Mouse (Mus musculus) myocyte (in vitro differentiated cells): ENCODE measurements at regions not wholly inside any gene's neighbourhood (a gene's known extent, or its start where the extent isn't known, plus 50 kb on each side); places are given as distances from the start of the nearest gene placed in this dataset.

Experiments used
- H3K27me3 ChIP-seq: one replicate; pipeline ENCODE4 v1.6.1; 2011; ENCODE audit not compliant: control insufficient read depth, insufficient read depth, insufficient read length
- H3K36me3 ChIP-seq: one replicate; pipeline ENCODE4 v1.6.1; 2011; ENCODE audit not compliant: control insufficient read depth, insufficient read depth
- H3K4me2 ChIP-seq: one replicate; pipeline ENCODE4 v1.6.1; 2011; ENCODE audit warnings: low read depth, control low read depth
- H3K4me3 ChIP-seq: one replicate; pipeline ENCODE4 v1.5.1; 2011; ENCODE audit warnings: mild to moderate bottlenecking, control low read depth, moderate library complexity
- H3K79me2 ChIP-seq: one replicate; pipeline ENCODE4 v1.6.1; 2011; ENCODE audit not compliant: control insufficient read depth, insufficient read depth
- H3ac ChIP-seq: one replicate; pipeline ENCODE4 v1.6.1; 2011; ENCODE audit not compliant: control insufficient read depth, insufficient read length
- CEBPB ChIP-seq: IDR thresholded peaks from 2 replicates; pipeline ENCODE4 v1.6.1; 2011; ENCODE audit warnings: mild to moderate bottlenecking, moderate library complexity; ENCODE audit not compliant: poor library complexity, insufficient read depth, severe bottlenecking
- E2F4 ChIP-seq: IDR thresholded peaks from one replicate; pipeline ENCODE4 v1.6.1; 2011; ENCODE audit warnings: mild to moderate bottlenecking, control low read depth, moderate library complexity; ENCODE audit not compliant: insufficient read depth
- MAX ChIP-seq: IDR thresholded peaks from one replicate; pipeline ENCODE4 v1.6.1; 2011; ENCODE audit warnings: low read depth, mild to moderate bottlenecking, control low read depth
- MYOD1 ChIP-seq, 3 experiments: IDR thresholded peaks; one replicate each; pipeline ENCODE4 v1.6.1; 2011; ENCODE audit warnings: control low read depth in 2 of 3, low read depth in 2 of 3, mild to moderate bottlenecking in 2 of 3, moderate library complexity in 1 of 3; ENCODE audit not compliant: insufficient read length in 2 of 3, control insufficient read depth in 1 of 3
- MYOG ChIP-seq, 3 experiments: IDR thresholded peaks; one replicate each; pipeline ENCODE4 v1.6.1; 2011; ENCODE audit warnings: control low read depth in 2 of 3, low read depth in 2 of 3, mild to moderate bottlenecking in 2 of 3; ENCODE audit not compliant: insufficient read length in 2 of 3, control insufficient read depth in 1 of 3, insufficient read depth in 1 of 3
- POLR2A ChIP-seq: IDR thresholded peaks from one replicate; pipeline ENCODE4 v1.6.1; 2011; ENCODE audit warnings: low read depth, mild to moderate bottlenecking, control low read depth, moderate library complexity; ENCODE audit not compliant: insufficient read length
- POLR2AphosphoS2 ChIP-seq: IDR thresholded peaks from one replicate; pipeline ENCODE4 v1.6.1; 2011; ENCODE audit warnings: low read depth, control low read depth; ENCODE audit not compliant: insufficient read length
- REST ChIP-seq: IDR thresholded peaks from one replicate; pipeline ENCODE4 v1.6.1; 2011; ENCODE audit warnings: mild to moderate bottlenecking, control low read depth, moderate library complexity; ENCODE audit not compliant: insufficient read depth, insufficient read length
- SRF ChIP-seq: IDR thresholded peaks from one replicate; pipeline ENCODE4 v1.6.1; 2011; ENCODE audit warnings: low read depth; ENCODE audit not compliant: control insufficient read depth, insufficient read length
- TCF12 ChIP-seq: IDR thresholded peaks from one replicate; pipeline ENCODE4 v1.6.1; 2011; ENCODE audit warnings: mild to moderate bottlenecking, control low read depth; ENCODE audit not compliant: poor library complexity, insufficient read depth, severe bottlenecking
- TCF3 ChIP-seq: IDR thresholded peaks from one replicate; pipeline ENCODE4 v1.6.1; 2011; ENCODE audit warnings: low read depth, control low read depth; ENCODE audit not compliant: insufficient read length
- USF1 ChIP-seq: IDR thresholded peaks from one replicate; pipeline ENCODE4 v1.6.1; 2011; ENCODE audit warnings: low read depth, mild to moderate bottlenecking, control low read depth, moderate library complexity

- no peaks in the 10 kb centered on the region for H3K36me3 ChIP-seq
- no peak overlapping the region for H3K4me3 ChIP-seq
- no peaks in the 10 kb centered on the region for H3K27me3 ChIP-seq
- H3K79me2 ChIP-seq = no peaks in the 10 kb centered on the region
- H3ac ChIP-seq = no peak overlapping the region
- H3K4me2 ChIP-seq = no peak overlapping the region
- no peak for TF ChIP-seq POLR2AphosphoS2
- TF ChIP-seq MYOG (IDR thresholded peaks at IDR 0.05; ENCODE audit: control insufficient read depth in 1 of 3, insufficient read depth in 1 of 3, insufficient read length in 2 of 3, low read depth in 2 of 3) = no peak
- no peak for TF ChIP-seq REST
- no peak for TF ChIP-seq POLR2A
- TF ChIP-seq E2F4 = no peak
- no peak for TF ChIP-seq SRF
- no peak for TF ChIP-seq TCF3
- no peak for TF ChIP-seq USF1
Observed at GRCm38 (mm10) chr4:5486786-5487185, 693.6 kb upstream of the Impad1 start.

- no peaks in the 10 kb centered on the region for H3K27me3 ChIP-seq
- no peak overlapping the region for H3K4me2 ChIP-seq
- TF ChIP-seq USF1 (no peak), TCF3 (no peak), MYOD1 (IDR thresholded peaks at IDR 0.05; ENCODE audit: control insufficient read depth in 1 of 3, insufficient read length in 2 of 3, low read depth in 2 of 3) (no peak), TCF12 (no peak), SRF (no peak), MYOG (IDR thresholded peaks at IDR 0.05; ENCODE audit: control insufficient read depth in 1 of 3, insufficient read depth in 1 of 3, insufficient read length in 2 of 3, low read depth in 2 of 3) (no peak)
- H3K36me3 ChIP-seq = no peaks in the 10 kb centered on the region
- no peak overlapping the region for H3ac ChIP-seq
- H3K4me3 ChIP-seq = no peak overlapping the region
- H3K79me2 ChIP-seq = no peaks in the 10 kb centered on the region
Observed at GRCm38 (mm10) chr4:5471891-5472558, 678.9 kb upstream of the Impad1 start.

GRCm38 (mm10) chr4:5459028-5459695 is 666.0 kb upstream of the Impad1 start:
- TF ChIP-seq POLR2A (no peak), USF1 (no peak), SRF (no peak), MYOG (IDR thresholded peaks at IDR 0.05; ENCODE audit: control insufficient read depth in 1 of 3, insufficient read depth in 1 of 3, insufficient read length in 2 of 3, low read depth in 2 of 3) (no peak), POLR2AphosphoS2 (no peak), CEBPB (no peak), TCF3 (no peak), MYOD1 (IDR thresholded peaks at IDR 0.05; ENCODE audit: control insufficient read depth in 1 of 3, insufficient read length in 2 of 3, low read depth in 2 of 3) (no peak)

GRCm38 (mm10) chr4:5450417-5450816 is 657.3 kb upstream of the Impad1 start:
- H3ac ChIP-seq = no peak overlapping the region
- H3K79me2 ChIP-seq = no peaks in the 10 kb centered on the region
- H3K36me3 ChIP-seq = no peaks in the 10 kb centered on the region
- no peak overlapping the region for H3K4me2 ChIP-seq
- H3K4me3 ChIP-seq = no peak overlapping the region
- H3K27me3 ChIP-seq = no peaks in the 10 kb centered on the region
- TF ChIP-seq USF1 (no peak), SRF (no peak), POLR2A (no peak), E2F4 (no peak), MYOG (IDR thresholded peaks at IDR 0.05; ENCODE audit: control insufficient read depth in 1 of 3, insufficient read depth in 1 of 3, insufficient read length in 2 of 3, low read depth in 2 of 3) (no peak), TCF3 (no peak), MYOD1 (IDR thresholded peaks at IDR 0.05; ENCODE audit: control insufficient read depth in 1 of 3, insufficient read length in 2 of 3, low read depth in 2 of 3) (no peak), CEBPB (no peak), TCF12 (no peak), POLR2AphosphoS2 (no peak), REST (no peak), MAX (no peak)

More at GRCm38 (mm10) chr4:5459028-5459695, 666.0 kb upstream of the Impad1 start:
- Histone ChIP-seq H3K27me3 (no peaks in the 10 kb centered on the region), H3K4me3 (no peak overlapping the region), H3K79me2 (no peaks in the 10 kb centered on the region), H3K4me2 (no peak overlapping the region), H3K36me3 (no peaks in the 10 kb centered on the region), H3ac (no peak overlapping the region)

GRCm38 (mm10) chr4:5441339-5442019 is 648.3 kb upstream of the Impad1 start:
- Histone ChIP-seq H3ac (no peak overlapping the region), H3K4me2 (no peak overlapping the region), H3K36me3 (no peaks in the 10 kb centered on the region), H3K79me2 (no peaks in the 10 kb centered on the region), H3K4me3 (no peak overlapping the region), H3K27me3 (no peaks in the 10 kb centered on the region)
- no peak for TF ChIP-seq MYOG (IDR thresholded peaks at IDR 0.05; ENCODE audit: control insufficient read depth in 1 of 3, insufficient read depth in 1 of 3, insufficient read length in 2 of 3, low read depth in 2 of 3)
- TF ChIP-seq USF1 = no peak
- no peak for TF ChIP-seq TCF3
- no peak for TF ChIP-seq CEBPB
- TF ChIP-seq POLR2A = no peak
- no peak for TF ChIP-seq E2F4
- no peak for TF ChIP-seq MYOD1 (IDR thresholded peaks at IDR 0.05; ENCODE audit: control insufficient read depth in 1 of 3, insufficient read length in 2 of 3, low read depth in 2 of 3)
- no peak for TF ChIP-seq POLR2AphosphoS2
- TF ChIP-seq SRF = no peak
- TF ChIP-seq MAX = no peak
